ENCODE assay signal across 9 mouse cellular contexts in genomic region chr2:76254833-76255232, GRCm38 (mm10).
DNase-seq lines count a peak whose midpoint lies in the region; ATAC-seq and TF ChIP-seq lines count a peak whose summit lies in the region.
"Had no signal": no experiment of that assay in that cellular context is flagged by ENCODE, and none has a peak within 500 bp of the region (broad histone marks: within the 10 kb centered on the region; RNA-seq: fewer than 3 reads in every experiment).

No protein-coding gene starts in this region.

- 40% methylated on average over 6 of the region's 6 CpGs for WGBS in forebrain, embryonic 13.5 days
- 46% methylated on average over 6 of the region's 6 CpGs for WGBS in limb, embryonic 14.5 days

- no peaks in the 10 kb centered on the region for H3K79me2 ChIP-seq in CH12.LX (replicated peaks; ENCODE audit: control insufficient read depth, extremely low read depth, insufficient read depth, poor library complexity, severe bottlenecking)

- H3K27me3 ChIP-seq in CH12.LX (replicated peaks) = no peaks in the 10 kb centered on the region
- no peaks in the 10 kb centered on the region for H3K27me3 ChIP-seq in forebrain, embryonic 13.5 days
- H3K27me3 ChIP-seq in limb, embryonic 14.5 days (ENCODE audit: control insufficient read depth, insufficient read depth, low read length) = no peaks in the 10 kb centered on the region
- H3K27me3 ChIP-seq: hindbrain, embryonic 15.5 days; stomach, embryonic 15.5 days had no signal

- H3K27ac ChIP-seq in CH12.LX (ENCODE audit: insufficient read depth, low read depth) = no peak overlapping the region
- H3K27ac ChIP-seq in forebrain, embryonic 13.5 days = no peak overlapping the region
- H3K27ac ChIP-seq in limb, embryonic 14.5 days (replicated peaks; ENCODE audit: low read depth, low read length) = no peak overlapping the region
- H3K27ac ChIP-seq: hindbrain, embryonic 15.5 days; stomach, embryonic 15.5 days had no signal

- peaks cover 4 to 11% of the 10 kb centered on the region in 2 experiments; a peak in 3 of 4 replicates for H3K4me1 ChIP-seq in CH12.LX (ENCODE audit: control insufficient read depth in 1 of 2, insufficient read depth in 2 of 2)
- no peaks in the 10 kb centered on the region for H3K4me1 ChIP-seq in forebrain, embryonic 13.5 days
- H3K4me1 ChIP-seq in limb, embryonic 14.5 days (ENCODE audit: control insufficient read depth, insufficient read depth, low read length) = no peaks in the 10 kb centered on the region
- H3K4me1 ChIP-seq: hindbrain, embryonic 15.5 days; stomach, embryonic 15.5 days had no signal

- H3K9me3 ChIP-seq in CH12.LX (replicated peaks; ENCODE audit: low read length) = no peaks in the 10 kb centered on the region
- H3K9me3 ChIP-seq in forebrain, embryonic 13.5 days (replicated peaks) = no peaks in the 10 kb centered on the region
- H3K9me3 ChIP-seq in limb, embryonic 14.5 days (ENCODE audit: control insufficient read depth, low read length) = no peaks in the 10 kb centered on the region
- H3K9me3 ChIP-seq: hindbrain, embryonic 15.5 days; stomach, embryonic 15.5 days had no signal

- TF ChIP-seq POLR2A in CH12.LX (IDR thresholded peaks at IDR 0.05; ENCODE audit: low read depth, low read length) = no peak
- TF ChIP-seq POLR2A in limb, embryonic 14.5 days (IDR thresholded peaks at IDR 0.05; ENCODE audit: borderline replicate concordance, extremely low read depth, insufficient read depth, insufficient read length) = no peak

- TF ChIP-seq EP300 in CH12.LX (IDR thresholded peaks at IDR 0.05; ENCODE audit: low read length) = no peak

- peak overlapping the region; percentile 68; the same call in 1 of the 2 replicates for H3K4me2 ChIP-seq in CH12.LX (ENCODE audit: insufficient read depth, low read depth, poor library complexity, severe bottlenecking)
- H3K4me2 ChIP-seq in forebrain, embryonic 13.5 days = no peak overlapping the region
- H3K4me2 ChIP-seq in limb, embryonic 14.5 days (replicated peaks; ENCODE audit: low read depth, low read length, severe bottlenecking) = no peak overlapping the region
- H3K4me2 ChIP-seq: hindbrain, embryonic 15.5 days; stomach, embryonic 15.5 days had no signal

- H3K9ac ChIP-seq in CH12.LX (ENCODE audit: insufficient read depth, low read depth) = no peak overlapping the region
- H3K9ac ChIP-seq in forebrain, embryonic 13.5 days = no peak overlapping the region
- H3K9ac ChIP-seq in limb, embryonic 14.5 days (ENCODE audit: low read depth, low read length, severe bottlenecking) = no peak overlapping the region
- H3K9ac ChIP-seq: hindbrain, embryonic 15.5 days; stomach, embryonic 15.5 days had no signal

- H3K36me3 ChIP-seq in CH12.LX (replicated peaks in 1 of 2; ENCODE audit: control insufficient read depth in 1 of 2, insufficient read depth in 1 of 2, low read length in 1 of 2) = no peaks in the 10 kb centered on the region
- H3K36me3 ChIP-seq in forebrain, embryonic 13.5 days (ENCODE audit: poor library complexity, severe bottlenecking) = no peaks in the 10 kb centered on the region
- no peaks in the 10 kb centered on the region for H3K36me3 ChIP-seq in limb, embryonic 14.5 days (ENCODE audit: control insufficient read depth, insufficient read depth, low read length)
- H3K36me3 ChIP-seq: hindbrain, embryonic 15.5 days; stomach, embryonic 15.5 days had no signal

- ATAC-seq in forebrain, embryonic 13.5 days = 0 out of 2 replicates have a peak, but pooled peaks have one; percentile 21
- ATAC-seq in limb, embryonic 14.5 days (ENCODE audit: low FRiP score, low read depth) = no peak

- DNase-seq in 416B (ENCODE audit: low read depth) = peak; percentile 68
- DNase-seq in CH12.LX (ENCODE audit: extremely low read depth) = peak; percentile 54
- DNase-seq in brain, embryonic 18.5 days (ENCODE audit: low read depth, low spot score) = peak; percentile 34
- DNase-seq in kidney, adult 9 months = peak; percentile 62
- peak; percentile 32 for DNase-seq in limb, embryonic 14.5 days (ENCODE audit: low spot score)
- DNase-seq in right cerebral cortex, adult 18-20 months = peak; percentile 48

- dilution Hi-C loops in CH12.LX (cut with MboI; ENCODE audit: extremely low pct_ligation_motif_present, extremely low pct_unique_long_range_greater_than_20kb, low sequenced_read_pairs) = no loop called here

- TF ChIP-seq RAD21 in CH12.LX (IDR thresholded peaks at IDR 0.05; ENCODE audit: low read depth, low read length) = peak; percentile 38

- in situ Hi-C loops in CH12.LX (cut with MboI; ENCODE audit: low pct_ligation_motif_present, low pct_unique_long_range_greater_than_20kb, low sequenced_read_pairs) = no loop called here

- TF ChIP-seq CTCF in CH12.LX (conservative IDR thresholded peaks at IDR 0.05 in 1 of 2, IDR thresholded peaks at IDR 0.05 in 1 of 2; ENCODE audit: low read depth in 2 of 2, low read length in 2 of 2) = peak; percentile 63 to 80

- H3K4me3 ChIP-seq in CH12.LX (replicated peaks in 1 of 3; ENCODE audit: low read depth in 2 of 3, low read length in 2 of 3, poor library complexity in 1 of 3) = no peak overlapping the region
- H3K4me3 ChIP-seq in forebrain, embryonic 13.5 days = no peak overlapping the region
- no peak overlapping the region for H3K4me3 ChIP-seq in limb, embryonic 14.5 days (replicated peaks; ENCODE audit: low read length)
- H3K4me3 ChIP-seq: hindbrain, embryonic 15.5 days; stomach, embryonic 15.5 days had no signal

TF ChIP-seq in CH12.LX, 34 proteins besides CTCF, POLR2A, EP300 and RAD21:
- TF ChIP-seq JUND (conservative IDR thresholded peaks at IDR 0.05; ENCODE audit: low read depth, low read length) = no peak
- peak; percentile 71 for TF ChIP-seq SMC3 (IDR thresholded peaks at IDR 0.05; ENCODE audit: low read depth, low read length)
